Mouse (Mus musculus): ENCODE data around the gene Gm4216. TPM values are rescaled to one million over a fixed set of nuclear protein-coding genes. Genes with fewer than 3 reads are reported as not detected.
"Not testable (repeated sequence)": the region's sequence is repeated elsewhere in the genome, so short reads cannot be mapped to it uniquely, and the experiment has no call there.

Gm4216 gene
- not detected in 2 replicates for polyA plus RNA-seq (2015; fragmentation: Nextera tagmentation; extraction: Ambion mirVana)

GRCm38 (mm10) chr7:23019823-23020222 is at the start of gene Gm4216:
Gene Gm4216 (minus strand): TSS chr7:23019923.
- not testable (repeated sequence) for H3K4me2 ChIP-seq (replicated peaks); H3K9ac ChIP-seq; ATAC-seq; H3K4me3 ChIP-seq (replicated peaks); H3K27ac ChIP-seq; H3K27me3 ChIP-seq (replicated peaks); H3K36me3 ChIP-seq; H3K9me3 ChIP-seq; H3K4me1 ChIP-seq (replicated peaks)
- WGBS, result no CpG with 5 or more reads among the region's 3 CpGs

GRCm38 (mm10) chr7:23067356-23067755 is 47.6 kb upstream of the Gm4216 start, which contains the start of gene Gm8720:
Gene Gm8720 (minus strand): TSS chr7:23067456.
- no CpG with 5 or more reads among the region's 1 CpGs for WGBS
- not testable (repeated sequence) for ATAC-seq

GRCm38 (mm10) chr7:23055240-23055639 is 35.5 kb upstream of the Gm4216 start, which contains the start of gene Vmn1r163:
Gene Vmn1r163 (plus strand): TSS chr7:23055540.
- H3K9me3 ChIP-seq; H3K4me3 ChIP-seq (replicated peaks); H3K36me3 ChIP-seq; H3K4me2 ChIP-seq (replicated peaks); H3K9ac ChIP-seq; H3K4me1 ChIP-seq (replicated peaks); H3K27me3 ChIP-seq (replicated peaks); H3K27ac ChIP-seq; ATAC-seq: not testable (repeated sequence)
- WGBS, result no CpG with 5 or more reads among the region's 1 CpGs

More at GRCm38 (mm10) chr7:23067356-23067755, 47.6 kb upstream of the Gm4216 start, which contains the start of gene Gm8720:
- H3K4me2 ChIP-seq (replicated peaks); H3K4me3 ChIP-seq (replicated peaks); H3K9ac ChIP-seq; H3K27ac ChIP-seq; H3K9me3 ChIP-seq; H3K27me3 ChIP-seq (replicated peaks); H3K4me1 ChIP-seq (replicated peaks); H3K36me3 ChIP-seq: not testable (repeated sequence)

GRCm38 (mm10) chr7:22984573-22984972 is 35.1 kb downstream of the Gm4216 start, which contains the start of gene Gm4214:
Gene Gm4214 (minus strand): TSS chr7:22984673.
- not testable (repeated sequence) for H3K27ac ChIP-seq; H3K4me2 ChIP-seq (replicated peaks); H3K4me3 ChIP-seq (replicated peaks); H3K9ac ChIP-seq; ATAC-seq; H3K9me3 ChIP-seq; H3K27me3 ChIP-seq (replicated peaks); H3K4me1 ChIP-seq (replicated peaks); H3K36me3 ChIP-seq
- WGBS, result no CpG with 5 or more reads among the region's 5 CpGs

Other genes starting within 250 kb of the Gm4216 start
- gene Vmn1r158, start 229.1 kb downstream of the Gm4216 start, polyA plus RNA-seq (2015; fragmentation: Nextera tagmentation; extraction: Ambion mirVana), result not detected in 2 replicates
- gene Vmn1r159, start 176.3 kb downstream of the Gm4216 start, polyA plus RNA-seq (2015; fragmentation: Nextera tagmentation; extraction: Ambion mirVana), result not detected in 2 replicates
- not detected in 2 replicates for gene Vmn1r160, start 148.7 kb downstream of the Gm4216 start, polyA plus RNA-seq (2015; fragmentation: Nextera tagmentation; extraction: Ambion mirVana)
- gene Gm4214, start 35.2 kb downstream of the Gm4216 start, polyA plus RNA-seq (2015; fragmentation: Nextera tagmentation; extraction: Ambion mirVana), result not detected in 2 replicates
- not detected in 2 replicates for gene Vmn1r163, start 35.6 kb upstream of the Gm4216 start, polyA plus RNA-seq (2015; fragmentation: Nextera tagmentation; extraction: Ambion mirVana)
- gene Gm8720, start 47.5 kb upstream of the Gm4216 start, polyA plus RNA-seq (2015; fragmentation: Nextera tagmentation; extraction: Ambion mirVana), result not detected in 2 replicates
- not detected in 2 replicates for gene Gm10662, start 124.6 kb upstream of the Gm4216 start, polyA plus RNA-seq (2015; fragmentation: Nextera tagmentation; extraction: Ambion mirVana)
- gene Vmn1r165, start 197.4 kb upstream of the Gm4216 start, polyA plus RNA-seq (2015; fragmentation: Nextera tagmentation; extraction: Ambion mirVana), result not detected in 2 replicates
- not detected in 2 replicates for gene Vmn1r166, start 231.8 kb upstream of the Gm4216 start, polyA plus RNA-seq (2015; fragmentation: Nextera tagmentation; extraction: Ambion mirVana)

Measured in intestine, embryonic 15.5 days (tissue).